In the genomic region with DNA sequence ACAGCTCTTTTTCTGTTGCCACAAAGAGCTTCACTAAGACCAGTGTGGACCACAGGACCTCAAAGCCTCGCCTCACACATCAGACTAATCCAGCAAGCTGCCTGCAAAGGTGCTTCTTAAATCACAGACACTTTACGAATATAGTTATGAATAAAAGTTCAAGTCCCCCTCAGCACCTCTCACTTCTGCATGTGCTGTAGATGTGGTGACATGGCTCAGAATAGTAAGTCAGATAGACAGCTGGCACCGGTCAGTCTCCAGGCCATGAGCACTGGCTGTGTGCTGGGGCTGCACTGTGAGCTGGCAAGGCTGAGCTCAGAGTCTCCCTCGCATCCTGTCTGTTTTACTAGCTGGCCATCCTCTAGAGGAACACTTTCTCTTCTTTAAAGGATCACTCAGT, we compare ENCODE assay signal across 9 mouse cellular contexts.
A peak's percentile ranks its signal among the peaks of the same experiment; 100 is the strongest.
DNase-seq lines count a peak whose midpoint lies in the region; ATAC-seq lines count a peak whose summit lies in the region.
"Had no signal": no experiment of that assay in that cellular context is flagged by ENCODE, and none has a peak within 500 bp of the region (broad histone marks: within the 10 kb centered on the region; RNA-seq: fewer than 3 reads in every experiment).

No protein-coding gene starts in this region.

- peak overlapping the region; percentile 59 for H3K27ac ChIP-seq in forebrain, embryonic 11.5 days (ENCODE audit: low read depth, low read length)
- no peak overlapping the region; the same call in 1 of the 2 replicates for H3K27ac ChIP-seq in forebrain, embryonic 14.5 days (ENCODE audit: low read depth, low read length)
- peak overlapping the region; percentile 53 for H3K27ac ChIP-seq in brown adipose tissue, adult 24 weeks (replicated peaks; ENCODE audit: low read depth, low read length)
- H3K27ac ChIP-seq in heart, embryonic 15.5 days: peak overlapping the region; percentile 86
- peak overlapping the region; percentile 78 for H3K27ac ChIP-seq in midbrain, embryonic 11.5 days (ENCODE audit: low read depth, low read length)

- no peak overlapping the region for H3K4me3 ChIP-seq in forebrain, embryonic 11.5 days (ENCODE audit: low read depth, low read length)
- no peak overlapping the region for H3K4me3 ChIP-seq in forebrain, embryonic 14.5 days (ENCODE audit: low read depth, low read length)
- H3K4me3 ChIP-seq in brown adipose tissue, adult 24 weeks (ENCODE audit: insufficient read depth, low read depth, low read length): no peak overlapping the region
- no peak overlapping the region for H3K4me3 ChIP-seq in heart, embryonic 15.5 days
- no peak overlapping the region for H3K4me3 ChIP-seq in midbrain, embryonic 11.5 days (ENCODE audit: low read depth, low read length)

- no peak for DNase-seq in forebrain, embryonic 11.5 days (ENCODE audit: low spot score)
- no peak for DNase-seq in forebrain, embryonic 14.5 days (ENCODE audit: low spot score)
- peak; percentile 93 for DNase-seq in midbrain, embryonic 11.5 days (ENCODE audit: low spot score, missing footprints)
- no peak for DNase-seq in cerebellum, postnatal 4 days (ENCODE audit: low spot score in 2 of 2)
- DNase-seq in right cerebral cortex, adult 2 months (ENCODE audit: low spot score in 2 of 2): no peak
- DNase-seq in kidney, adult 8-10 months: no peak
- DNase-seq: spleen, adult 18-20 months had no signal

- WGBS in forebrain, embryonic 11.5 days: 53% methylated on average over 4 of the region's 4 CpGs
- WGBS in forebrain, embryonic 14.5 days: 51% methylated on average over 4 of the region's 4 CpGs
- 16% methylated on average over 4 of the region's 4 CpGs for WGBS in heart, embryonic 15.5 days
- 24% methylated on average over 4 of the region's 4 CpGs for WGBS in midbrain, embryonic 11.5 days

- no peaks in the 10 kb centered on the region for H3K9me3 ChIP-seq in forebrain, embryonic 11.5 days (ENCODE audit: control insufficient read depth, low read length)
- H3K9me3 ChIP-seq in forebrain, embryonic 14.5 days (replicated peaks; ENCODE audit: control insufficient read depth, low read length): no peaks in the 10 kb centered on the region
- no peaks in the 10 kb centered on the region for H3K9me3 ChIP-seq in heart, embryonic 15.5 days (replicated peaks)
- no peaks in the 10 kb centered on the region for H3K9me3 ChIP-seq in midbrain, embryonic 11.5 days (ENCODE audit: control insufficient read depth, low read length)

- H3K9ac ChIP-seq in forebrain, embryonic 11.5 days (ENCODE audit: low read length): no peak overlapping the region; the same call in 1 of the 2 replicates
- H3K9ac ChIP-seq in forebrain, embryonic 14.5 days (ENCODE audit: low read length): no peak overlapping the region
- no peak overlapping the region; the same call in 1 of the 2 replicates for H3K9ac ChIP-seq in heart, embryonic 15.5 days
- peak overlapping the region; percentile 28; the same call in 1 of the 2 replicates for H3K9ac ChIP-seq in midbrain, embryonic 11.5 days (ENCODE audit: low read length)

- no peaks in the 10 kb centered on the region for H3K36me3 ChIP-seq in forebrain, embryonic 11.5 days (ENCODE audit: control insufficient read depth, insufficient read depth, low read length)
- peaks cover 5% of the 10 kb centered on the region; the same call in 1 of the 2 replicates for H3K36me3 ChIP-seq in forebrain, embryonic 14.5 days (ENCODE audit: control insufficient read depth, insufficient read depth, low read length)
- peaks cover 3% of the 10 kb centered on the region; the same call in 1 of the 2 replicates for H3K36me3 ChIP-seq in heart, embryonic 15.5 days
- H3K36me3 ChIP-seq in midbrain, embryonic 11.5 days (ENCODE audit: control insufficient read depth, insufficient read depth, low read length): no peaks in the 10 kb centered on the region

- H3K4me1 ChIP-seq in forebrain, embryonic 11.5 days (replicated peaks; ENCODE audit: control insufficient read depth, insufficient read depth, low read length): peaks cover 15% of the 10 kb centered on the region; the same call in 1 of the 2 replicates
- H3K4me1 ChIP-seq in forebrain, embryonic 14.5 days (ENCODE audit: control insufficient read depth, insufficient read depth, low read length): peaks cover 12% of the 10 kb centered on the region; the same call in 1 of the 2 replicates
- peaks cover 10% of the 10 kb centered on the region; the same call in 1 of the 2 replicates for H3K4me1 ChIP-seq in brown adipose tissue, adult 24 weeks (ENCODE audit: control insufficient read depth, insufficient read depth, insufficient read length, low read length)
- H3K4me1 ChIP-seq in heart, embryonic 15.5 days (replicated peaks): peaks cover 38% of the 10 kb centered on the region
- peaks cover 36% of the 10 kb centered on the region for H3K4me1 ChIP-seq in midbrain, embryonic 11.5 days (ENCODE audit: control insufficient read depth, insufficient read depth, low read length)

- H3K4me2 ChIP-seq in forebrain, embryonic 11.5 days (ENCODE audit: low read depth, low read length, severe bottlenecking): no peak overlapping the region
- H3K4me2 ChIP-seq in forebrain, embryonic 14.5 days (ENCODE audit: low read length): no peak overlapping the region
- peak overlapping the region; percentile 19; the same call in 1 of the 2 replicates for H3K4me2 ChIP-seq in heart, embryonic 15.5 days
- H3K4me2 ChIP-seq in midbrain, embryonic 11.5 days: peak overlapping the region; percentile 33

- no peaks in the 10 kb centered on the region for H3K27me3 ChIP-seq in forebrain, embryonic 11.5 days (ENCODE audit: control insufficient read depth, insufficient read depth, low read length)
- H3K27me3 ChIP-seq in forebrain, embryonic 14.5 days (replicated peaks; ENCODE audit: control insufficient read depth, insufficient read depth, low read length): no peaks in the 10 kb centered on the region
- no peaks in the 10 kb centered on the region for H3K27me3 ChIP-seq in heart, embryonic 15.5 days
- peaks cover 18% of the 10 kb centered on the region for H3K27me3 ChIP-seq in midbrain, embryonic 11.5 days (ENCODE audit: control insufficient read depth, insufficient read depth, low read length)

- no peak for ATAC-seq in forebrain, embryonic 11.5 days (replicated peaks; ENCODE audit: low FRiP score)
- ATAC-seq in forebrain, embryonic 14.5 days: no peak
- ATAC-seq in heart, embryonic 15.5 days (replicated peaks; ENCODE audit: insufficient number of reproducible peaks, insufficient read depth, low FRiP score, low read depth): peak; percentile 89
- peak; percentile 45 for ATAC-seq in midbrain, embryonic 11.5 days (ENCODE audit: low FRiP score)

Comparison
In these comparisons a context has a peak if more than half of its experiments do, and no peak if none do; other contexts are left out.
1. ATAC-seq: peak in heart, embryonic 15.5 days (single experiment) and midbrain, embryonic 11.5 days (single experiment); none in forebrain, embryonic 11.5 days (single experiment) and forebrain, embryonic 14.5 days (single experiment).
2. H3K4me2 ChIP-seq: peak in heart, embryonic 15.5 days (single experiment) and midbrain, embryonic 11.5 days (single experiment); none in forebrain, embryonic 11.5 days (single experiment) and forebrain, embryonic 14.5 days (single experiment).